ENCODE assay signal across 22 mouse cellular contexts in genomic region chr10:123086847-123087246, GRCm38 (mm10).
"Had no signal": no experiment of that assay in that cellular context is flagged by ENCODE, and none has a peak within 500 bp of the region (broad histone marks: within the 10 kb centered on the region; RNA-seq: fewer than 3 reads in every experiment).

No protein-coding gene starts in this region.

- H3K4me2 ChIP-seq: heart, embryonic 12.5 days; hindbrain, embryonic 13.5 days; hindbrain, embryonic 15.5 days; kidney, embryonic 15.5 days; limb, embryonic 13.5 days; limb, embryonic 15.5 days had no signal

- H3K36me3 ChIP-seq: heart, embryonic 10.5 days; heart, embryonic 12.5 days; hindbrain, embryonic 13.5 days; hindbrain, embryonic 15.5 days; kidney, embryonic 15.5 days; limb, embryonic 13.5 days; limb, embryonic 15.5 days had no signal

- H3K4me3 ChIP-seq: heart, embryonic 10.5 days; heart, embryonic 12.5 days; hindbrain, embryonic 13.5 days; hindbrain, embryonic 15.5 days; kidney, embryonic 15.5 days; left cerebral cortex, adult 2 months; limb, embryonic 13.5 days; limb, embryonic 15.5 days had no signal

- H3K4me1 ChIP-seq: heart, embryonic 10.5 days; hindbrain, embryonic 15.5 days; kidney, embryonic 15.5 days had no signal

- H3K27ac ChIP-seq: heart, embryonic 10.5 days; hindbrain, embryonic 13.5 days; hindbrain, embryonic 15.5 days; hindbrain, postnatal 0 days; kidney, embryonic 15.5 days; kidney, postnatal 0 days; left cerebral cortex, adult 2 months; limb, embryonic 13.5 days; limb, embryonic 15.5 days had no signal

- DNase-seq: gastrocnemius, postnatal 14 days; gastrocnemius, postnatal 36 days; heart, adult 18-20 months; heart, postnatal 10 days; kidney, adult 11 months; kidney, adult 2 months; kidney, adult 9 months; kidney, postnatal 14 days; kidney, postnatal 36 days; layer of hippocampus, adult 9-11 months; left cerebral cortex, postnatal 4 days had no signal

- ATAC-seq: hindbrain, postnatal 0 days; intestine, embryonic 16.5 days had no signal

- H3K27me3 ChIP-seq: heart, embryonic 12.5 days; hindbrain, embryonic 13.5 days; hindbrain, embryonic 15.5 days; kidney, embryonic 15.5 days; limb, embryonic 13.5 days; limb, embryonic 15.5 days had no signal

- H3K9me3 ChIP-seq: heart, embryonic 10.5 days; heart, embryonic 12.5 days; hindbrain, embryonic 13.5 days; hindbrain, embryonic 15.5 days; kidney, embryonic 15.5 days; limb, embryonic 13.5 days; limb, embryonic 15.5 days had no signal

- H3K9ac ChIP-seq: heart, embryonic 12.5 days; hindbrain, embryonic 13.5 days; hindbrain, embryonic 15.5 days; kidney, embryonic 15.5 days; limb, embryonic 13.5 days; limb, embryonic 15.5 days had no signal
